Mouse (Mus musculus) heart, embryonic 13.5 days (tissue): Measurements from ENCODE around the gene Aup1. TPM values are rescaled to one million over a fixed set of nuclear protein-coding genes. Genes with fewer than 3 reads are reported as not detected.
A peak's percentile ranks its signal among the peaks of the same experiment; 100 is the strongest.

Experiments used
- ATAC-seq: fragments of 200-750 bp; cut with Nextera tagmentation; 2 replicates; pipeline ENCODE4 v1.8.0; 2017; ENCODE audit warnings: moderate TSS enrichment; ENCODE audit not compliant: insufficient number of reproducible peaks, low FRiP score, low TSS enrichment; ENCODE audit errors: extremely low read depth
- H3K27ac ChIP-seq: fragments of 300-500 bp; sonication (generic); replicated peaks from 2 replicates; pipeline ENCODE4 v1.5.1; 2015; ENCODE audit warnings: moderate library complexity, mild to moderate bottlenecking, inconsistent platforms
- H3K27me3 ChIP-seq: fragments of 300-500 bp; sonication (generic); replicated peaks from 2 replicates; pipeline ENCODE4 v1.6.1; 2015; ENCODE audit warnings: mild to moderate bottlenecking, inconsistent platforms
- H3K36me3 ChIP-seq: fragments of 300-500 bp; sonication (generic); 2 replicates; pipeline ENCODE4 v1.6.1; 2015; ENCODE audit warnings: mild to moderate bottlenecking, inconsistent platforms
- H3K4me1 ChIP-seq: fragments of 300-500 bp; sonication (generic); 2 replicates; pipeline ENCODE4 v1.6.1; 2015; ENCODE audit warnings: inconsistent platforms
- H3K4me2 ChIP-seq: fragments of 300-500 bp; sonication (generic); 2 replicates; pipeline ENCODE4 v1.6.1; 2015; ENCODE audit warnings: inconsistent platforms, mild to moderate bottlenecking, moderate library complexity
- H3K4me3 ChIP-seq: fragments of 300-500 bp; sonication (generic); 2 replicates; pipeline ENCODE4 v1.5.1; 2015; ENCODE audit warnings: moderate library complexity, mild to moderate bottlenecking, inconsistent platforms
- H3K9ac ChIP-seq: fragments of 300-500 bp; sonication (generic); 2 replicates; pipeline ENCODE4 v1.6.1; 2015; ENCODE audit warnings: inconsistent platforms, mild to moderate bottlenecking, moderate library complexity
- H3K9me3 ChIP-seq: fragments of 300-500 bp; sonication (generic); 2 replicates; pipeline ENCODE4 v1.6.1; 2016; ENCODE audit warnings: inconsistent platforms
- WGBS: fragments of 180-500 bp; shearing (Covaris S2); methylation state at CpG from one replicate; pipeline ENCODE4 v1.1.7; 2015; ENCODE audit warnings: mixed read lengths; 5-methylcytosine and 5-hydroxymethylcytosine counted together
- polyA plus RNA-seq: library from polyadenylated mRNA; unstranded; fragments of >200 nt; fragmentation: Nextera tagmentation; extraction: Ambion mirVana; gene quantifications from 2 replicates; pipeline ENCODE4 v1.2.1, GENCODE M21; 2015

Gene Aup1
- 120 and 123 TPM in 2 replicates for polyA plus RNA-seq

DNA sequence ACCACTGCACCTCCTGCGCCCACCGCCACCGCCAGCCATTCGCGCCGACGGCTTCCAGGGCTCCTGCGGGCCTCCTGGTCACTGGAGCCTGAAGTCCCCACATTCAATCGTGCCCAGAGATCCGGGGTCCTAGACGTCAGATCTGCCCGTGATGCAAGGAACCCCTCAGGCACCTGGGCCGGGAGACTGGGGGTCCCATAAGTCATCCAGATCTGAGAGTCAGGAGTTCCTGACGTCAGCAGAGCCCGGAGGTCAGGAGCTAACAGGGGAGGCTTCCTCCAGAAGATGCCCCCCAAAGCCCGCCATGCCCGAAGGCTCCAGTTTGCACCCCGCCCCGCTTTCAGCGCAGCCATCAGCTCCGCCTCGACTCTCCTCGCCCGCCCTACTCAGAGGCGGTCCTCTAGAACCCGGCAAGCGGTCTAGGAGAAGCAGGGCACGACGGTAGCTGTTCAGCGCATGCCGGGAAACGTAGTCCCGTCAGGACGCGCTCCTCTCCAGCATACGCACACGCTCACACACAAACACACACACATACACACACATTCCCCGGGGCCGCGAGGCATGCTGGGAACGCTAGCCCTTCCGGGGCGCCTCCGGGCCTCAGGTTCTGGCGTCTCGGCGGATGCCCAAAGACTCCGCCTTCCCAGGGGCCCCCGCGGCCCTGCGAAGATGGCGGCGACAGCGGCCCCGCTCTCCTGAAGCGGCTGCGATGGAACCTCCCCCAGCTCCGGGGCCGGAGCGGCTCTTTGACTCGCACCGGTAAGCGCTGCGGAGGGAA lies at the start of gene Aup1:
Gene Aup1, plus strand, starts transcription at position 448 of the 778 bp plus-strand sequence.
- H3K27me3 ChIP-seq, result peaks cover 20% of the 10 kb centered on the region
- H3K9ac ChIP-seq, result peak within 1 kb of the TSS; percentile 86
- H3K4me3 ChIP-seq, result peak within 1 kb of the TSS; percentile 84
- peaks cover 27% of the 10 kb centered on the region for H3K4me1 ChIP-seq
- WGBS, result under 1% methylated on average over 64 of the region's 64 CpGs
- H3K4me2 ChIP-seq, result peak within 1 kb of the TSS; percentile 97
- peak within 1 kb of the TSS; percentile 82 for H3K27ac ChIP-seq
- H3K36me3 ChIP-seq, result peaks cover 47% of the 10 kb centered on the region
- no peaks in the 10 kb centered on the region for H3K9me3 ChIP-seq
- peak; percentile 88 for ATAC-seq

DNA sequence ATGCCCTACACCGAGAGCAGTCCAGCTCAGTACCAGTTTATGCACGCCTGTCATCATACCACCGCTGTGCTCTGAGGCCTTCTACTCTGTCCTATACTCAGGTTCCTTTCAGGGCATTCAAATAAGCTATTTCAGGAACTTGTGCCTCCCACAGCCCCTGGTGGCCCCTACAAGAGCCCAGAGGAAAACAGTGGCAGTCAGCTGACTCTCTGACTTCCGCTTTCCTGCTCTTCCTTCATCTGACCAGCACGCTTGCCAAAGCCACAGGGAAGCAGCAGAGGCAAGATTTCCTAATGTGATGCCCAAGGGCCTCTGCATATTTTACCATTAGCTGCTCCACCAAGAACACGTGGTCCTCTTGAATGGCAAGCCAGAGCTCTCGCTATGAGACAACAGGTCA lies 49.4 kb upstream of the Aup1 start:
- H3K4me2 ChIP-seq, result peak overlapping the region; percentile 27
- H3K4me3 ChIP-seq, result no peak overlapping the region
- 27% methylated on average over 7 of the region's 7 CpGs for WGBS
- no peaks in the 10 kb centered on the region for H3K36me3 ChIP-seq
- H3K27ac ChIP-seq, result peak overlapping the region; percentile 62
- no peaks in the 10 kb centered on the region for H3K9me3 ChIP-seq
- H3K27me3 ChIP-seq, result no peaks in the 10 kb centered on the region; the same call in 1 of the 2 replicates
- H3K9ac ChIP-seq, result 0 out of 2 replicates have a peak overlapping the region, but pooled peaks have one; percentile 34
- no peak for ATAC-seq
- H3K4me1 ChIP-seq, result peaks cover 21% of the 10 kb centered on the region

GRCm38 (mm10) chr6:83005444-83006011 lies 48.8 kb upstream of the Aup1 start:
- 80% methylated on average over 10 of the region's 10 CpGs for WGBS
- Histone ChIP-seq H3K27ac (peak overlapping the region; percentile 62), H3K4me3 (no peak overlapping the region), H3K27me3 (no peaks in the 10 kb centered on the region; the same call in 1 of the 2 replicates), H3K4me1 (peaks cover 24% of the 10 kb centered on the region), H3K9ac (no peak overlapping the region), H3K36me3 (no peaks in the 10 kb centered on the region), H3K4me2 (no peak overlapping the region), H3K9me3 (no peaks in the 10 kb centered on the region)
- no peak for ATAC-seq

- Histone ChIP-seq H3K4me1 (peaks cover 24% of the 10 kb centered on the region), H3K27me3 (no peaks in the 10 kb centered on the region; the same call in 1 of the 2 replicates), H3K27ac (no peak overlapping the region), H3K4me3 (no peak overlapping the region), H3K9ac (no peak overlapping the region), H3K36me3 (no peaks in the 10 kb centered on the region), H3K4me2 (no peak overlapping the region), H3K9me3 (no peaks in the 10 kb centered on the region)
- 75% methylated on average over 6 of the region's 6 CpGs for WGBS
- no peak for ATAC-seq
These were observed 48.2 kb upstream of the Aup1 start for GRCm38 (mm10) chr6:83006114-83006513.

- H3K9ac ChIP-seq, result no peak overlapping the region
- H3K36me3 ChIP-seq, result no peaks in the 10 kb centered on the region
- no peaks in the 10 kb centered on the region for H3K9me3 ChIP-seq
- no peak overlapping the region for H3K27ac ChIP-seq
- H3K4me1 ChIP-seq, result peaks cover 27% of the 10 kb centered on the region
- H3K4me2 ChIP-seq, result no peak overlapping the region
- 65% methylated on average over 3 of the region's 3 CpGs for WGBS
- H3K4me3 ChIP-seq, result no peak overlapping the region
- peaks cover 3% of the 10 kb centered on the region for H3K27me3 ChIP-seq
- no peak for ATAC-seq
These were observed 45.7 kb upstream of the Aup1 start for GRCm38 (mm10) chr6:83008659-83009058.

GRCm38 (mm10) chr6:83010010-83010409 lies 44.3 kb upstream of the Aup1 start:
- no peaks in the 10 kb centered on the region for H3K36me3 ChIP-seq
- no peak overlapping the region for H3K27ac ChIP-seq
- WGBS, result 48% methylated on average over 7 of the region's 7 CpGs
- no peak for ATAC-seq
- peaks cover 19% of the 10 kb centered on the region for H3K4me1 ChIP-seq
- no peak overlapping the region for H3K4me3 ChIP-seq
- peaks cover 3% of the 10 kb centered on the region for H3K27me3 ChIP-seq
- no peaks in the 10 kb centered on the region for H3K9me3 ChIP-seq
- H3K9ac ChIP-seq, result no peak overlapping the region
- peak overlapping the region; percentile 12; the same call in 1 of the 2 replicates for H3K4me2 ChIP-seq

DNA sequence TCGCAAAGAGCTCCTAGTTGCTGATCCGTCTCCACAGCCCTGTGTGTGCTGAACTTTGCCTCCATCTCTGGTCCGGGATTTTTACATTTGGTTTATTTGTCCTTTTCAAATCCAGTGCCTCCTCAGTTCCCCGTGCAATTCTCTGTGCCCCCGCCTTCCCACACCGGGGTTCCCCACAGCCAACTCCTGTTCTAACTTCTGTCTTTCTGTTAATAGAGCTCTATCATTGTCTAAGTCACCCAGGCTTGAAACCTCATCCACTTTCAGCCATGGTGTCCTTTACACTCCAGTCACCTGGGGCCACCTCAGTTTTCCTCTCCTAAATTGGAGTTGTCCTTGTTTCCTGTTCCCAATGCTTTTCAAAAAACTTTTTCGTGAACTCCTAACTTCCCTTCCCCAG lies 43.1 kb upstream of the Aup1 start:
- Histone ChIP-seq H3K9me3 (no peaks in the 10 kb centered on the region), H3K9ac (no peak overlapping the region), H3K27ac (no peak overlapping the region), H3K27me3 (peaks cover 5% of the 10 kb centered on the region), H3K4me2 (no peak overlapping the region), H3K4me1 (peaks cover 16% of the 10 kb centered on the region), H3K36me3 (no peaks in the 10 kb centered on the region), H3K4me3 (no peak overlapping the region)
- 79% methylated on average over 7 of the region's 7 CpGs for WGBS
- no peak for ATAC-seq

GRCm38 (mm10) chr6:83011756-83012155 lies 42.6 kb upstream of the Aup1 start:
- Histone ChIP-seq H3K27me3 (peaks cover 5% of the 10 kb centered on the region), H3K4me2 (no peak overlapping the region), H3K9me3 (no peaks in the 10 kb centered on the region), H3K27ac (no peak overlapping the region), H3K36me3 (no peaks in the 10 kb centered on the region), H3K4me3 (no peak overlapping the region), H3K9ac (no peak overlapping the region), H3K4me1 (peaks cover 18% of the 10 kb centered on the region)
- no peak for ATAC-seq
- WGBS, result 62% methylated on average over 6 of the region's 6 CpGs

- Histone ChIP-seq H3K27ac (no peak overlapping the region), H3K4me2 (no peak overlapping the region), H3K36me3 (no peaks in the 10 kb centered on the region), H3K4me1 (peaks cover 29% of the 10 kb centered on the region), H3K27me3 (peaks cover 5% of the 10 kb centered on the region), H3K4me3 (no peak overlapping the region), H3K9me3 (no peaks in the 10 kb centered on the region), H3K9ac (no peak overlapping the region)
- no peak for ATAC-seq
- 85% methylated on average over 5 of the region's 5 CpGs for WGBS
These were observed 40.9 kb upstream of the Aup1 start for GRCm38 (mm10) chr6:83013444-83013843.

GRCm38 (mm10) chr6:83014482-83015466 lies 39.5 kb upstream of the Aup1 start:
- Histone ChIP-seq H3K4me1 (peaks cover 27% of the 10 kb centered on the region), H3K27ac (peak overlapping the region; percentile 65), H3K9ac (no peak overlapping the region), H3K27me3 (peaks cover 5% of the 10 kb centered on the region), H3K4me3 (no peak overlapping the region), H3K4me2 (peak overlapping the region; percentile 16; the same call in 1 of the 2 replicates), H3K9me3 (no peaks in the 10 kb centered on the region), H3K36me3 (no peaks in the 10 kb centered on the region)
- ATAC-seq, result peak; percentile 88
- 37% methylated on average over 12 of the region's 12 CpGs for WGBS

GRCm38 (mm10) chr6:83015749-83016148 lies 38.6 kb upstream of the Aup1 start:
- Histone ChIP-seq H3K36me3 (no peaks in the 10 kb centered on the region), H3K4me3 (no peak overlapping the region), H3K4me2 (no peak overlapping the region), H3K27me3 (peaks cover 5% of the 10 kb centered on the region), H3K4me1 (peaks cover 23% of the 10 kb centered on the region), H3K9me3 (no peaks in the 10 kb centered on the region), H3K27ac (no peak overlapping the region), H3K9ac (no peak overlapping the region)
- no peak for ATAC-seq
- WGBS, result 79% methylated on average over 2 of the region's 2 CpGs
